Mouse (Mus musculus) layer of hippocampus, postnatal 10 days (tissue): ENCODE measurements at regions not wholly inside any gene's neighbourhood (a gene's known extent, or its start where the extent isn't known, plus 50 kb on each side); places are given as distances from the start of the nearest gene placed in this dataset.

ENCODE experiments used
- DNase-seq, 2 experiments: peaks; one replicate each; pipeline ENCODE4 v3.0.0; 2021; ENCODE audit warnings: low spot score in 2 of 2

- DNase-seq = no peak
Observed at GRCm38 (mm10) chr9:46938628-46939027, 59.9 kb upstream of the Gm4791 start.

GRCm38 (mm10) chr9:46925641-46926040 is 72.9 kb upstream of the Gm4791 start:
- no peak for DNase-seq

- DNase-seq = no peak
Observed at GRCm38 (mm10) chr9:46920081-46920480, 78.5 kb upstream of the Gm4791 start.

GRCm38 (mm10) chr9:46913238-46913637 is 85.3 kb upstream of the Gm4791 start:
- peak; percentile 51 to 61 for DNase-seq

GRCm38 (mm10) chr9:46909412-46910013 is 89.0 kb upstream of the Gm4791 start:
- peak; percentile 45 to 53 for DNase-seq

GRCm38 (mm10) chr9:46905081-46905480 is 93.5 kb upstream of the Gm4791 start:
- DNase-seq = no peak

GRCm38 (mm10) chr9:46903491-46904220 is 94.9 kb upstream of the Gm4791 start:
- no peak for DNase-seq

- DNase-seq = peak in 1 of 2 experiments; percentile 22
Observed at GRCm38 (mm10) chr9:46899283-46899682, 99.3 kb upstream of the Gm4791 start.

- DNase-seq = peak in 1 of 2 experiments; percentile 20
Observed at GRCm38 (mm10) chr9:46898120-46898519, 100.4 kb upstream of the Gm4791 start.

GRCm38 (mm10) chr9:46891829-46892228 is 106.7 kb upstream of the Gm4791 start:
- peak in 1 of 2 experiments; percentile 0 for DNase-seq

- DNase-seq = peak in 1 of 2 experiments; percentile 21
Observed at GRCm38 (mm10) chr9:46889933-46890662, 108.4 kb upstream of the Gm4791 start.

- DNase-seq = no peak
Observed at GRCm38 (mm10) chr9:46871211-46871994, 127.1 kb upstream of the Gm4791 start.

GRCm38 (mm10) chr9:46863934-46864333 is 134.6 kb upstream of the Gm4791 start:
- DNase-seq = peak in 1 of 2 experiments; percentile 15

GRCm38 (mm10) chr9:46851753-46852152 is 146.8 kb upstream of the Gm4791 start:
- DNase-seq = no peak

- DNase-seq = no peak
Observed at GRCm38 (mm10) chr9:46851336-46851735, 147.2 kb upstream of the Gm4791 start.

GRCm38 (mm10) chr9:46845276-46845675 is 153.3 kb upstream of the Gm4791 start:
- DNase-seq = peak; percentile 62 to 70

GRCm38 (mm10) chr9:46843781-46844180 is 154.8 kb upstream of the Gm4791 start:
- DNase-seq = no peak

- no peak for DNase-seq
Observed at GRCm38 (mm10) chr9:46841571-46841970, 157.0 kb upstream of the Gm4791 start.

GRCm38 (mm10) chr9:46835261-46835660 is 163.3 kb upstream of the Gm4791 start:
- DNase-seq = no peak

GRCm38 (mm10) chr9:46830746-46831560 is 167.6 kb upstream of the Gm4791 start:
- no peak for DNase-seq
